Mouse (Mus musculus) cerebral cortex, adult 2 months (tissue): ENCODE measurements around the gene Drg2.

Experiments used
- WGBS: fragments of 180-500 bp; shearing (Covaris S2); methylation state at CpG from one replicate; pipeline ENCODE4 v1.1.7; 2018; 5-methylcytosine and 5-hydroxymethylcytosine counted together

Drg2 gene

DNA sequence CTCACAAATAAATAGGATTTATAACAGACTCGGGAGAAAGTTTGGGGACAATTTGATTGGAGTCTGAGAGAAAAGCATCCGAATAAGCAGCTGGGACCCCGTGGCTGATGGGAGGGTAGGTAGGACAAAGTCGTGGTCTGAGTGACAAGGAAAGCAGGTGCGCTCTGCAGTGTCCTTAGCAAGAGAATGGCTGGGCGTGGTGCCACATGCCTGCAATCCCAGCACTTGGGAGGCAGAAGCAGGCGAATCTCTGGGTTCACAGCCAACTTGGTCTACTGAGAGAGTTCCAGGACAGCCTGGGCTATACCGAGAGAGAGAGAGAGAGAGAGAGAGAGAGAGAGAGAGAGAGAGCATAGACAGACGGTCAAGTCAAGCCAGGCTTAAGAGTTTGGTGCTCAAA is 16.4 kb downstream of the Drg2 start:
- 79% methylated on average over 9 of the region's 9 CpGs for WGBS

GRCm38 (mm10) chr11:60474534-60474933 is 20.1 kb downstream of the Drg2 start:
- WGBS, result 78% methylated on average over 5 of the region's 5 CpGs

GRCm38 (mm10) chr11:60475668-60476362 is 21.4 kb downstream of the Drg2 start:
- WGBS, result 85% methylated on average over 5 of the region's 5 CpGs

- WGBS, result 50% methylated on average over 17 of the region's 17 CpGs
These were observed 23.7 kb downstream of the Drg2 start for GRCm38 (mm10) chr11:60478121-60478520.

DNA sequence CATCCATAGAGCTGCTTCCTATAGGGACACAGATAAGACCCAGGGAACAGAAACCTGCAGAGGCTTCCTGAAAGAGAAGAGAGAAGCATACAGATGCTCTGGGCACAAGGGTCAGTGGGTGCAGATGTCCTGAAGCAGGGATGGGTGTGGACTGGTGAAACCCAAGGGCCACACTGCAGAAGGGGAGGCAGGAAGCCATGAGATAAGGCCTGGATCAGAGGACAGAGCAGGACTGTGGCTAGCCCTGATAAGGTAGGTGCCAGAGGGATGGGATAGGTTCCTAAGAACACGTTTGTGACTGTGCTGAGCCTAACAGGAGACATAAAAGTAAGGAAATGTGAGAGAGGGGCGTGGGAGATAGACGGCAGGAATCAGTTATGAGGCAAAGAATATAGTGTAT is 31.9 kb downstream of the Drg2 start:
- 75% methylated on average over 3 of the region's 3 CpGs for WGBS

DNA sequence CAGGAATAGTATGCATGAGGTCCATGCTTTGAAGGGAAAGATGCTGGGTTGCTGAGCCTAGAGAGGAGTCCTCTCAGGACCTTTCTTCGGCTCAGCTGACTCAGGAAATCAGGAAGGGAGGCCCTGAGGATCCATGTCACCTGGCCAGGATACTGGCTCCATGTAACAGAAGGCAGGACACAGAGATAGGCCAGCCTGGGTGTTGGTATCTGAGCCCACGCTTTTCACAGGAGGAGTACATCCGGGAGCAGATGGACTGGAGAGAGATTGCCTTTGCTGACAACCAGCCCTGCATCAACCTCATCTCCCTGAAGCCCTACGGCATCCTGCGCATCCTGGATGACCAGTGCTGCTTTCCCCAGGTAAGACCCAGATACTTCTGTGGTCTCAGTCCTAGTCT is 38.3 kb downstream of the Drg2 start:
- WGBS, result 88% methylated on average over 5 of the region's 5 CpGs

- 69% methylated on average over 2 of the region's 2 CpGs for WGBS
These were observed 41.3 kb downstream of the Drg2 start for GRCm38 (mm10) chr11:60495692-60496091.

DNA sequence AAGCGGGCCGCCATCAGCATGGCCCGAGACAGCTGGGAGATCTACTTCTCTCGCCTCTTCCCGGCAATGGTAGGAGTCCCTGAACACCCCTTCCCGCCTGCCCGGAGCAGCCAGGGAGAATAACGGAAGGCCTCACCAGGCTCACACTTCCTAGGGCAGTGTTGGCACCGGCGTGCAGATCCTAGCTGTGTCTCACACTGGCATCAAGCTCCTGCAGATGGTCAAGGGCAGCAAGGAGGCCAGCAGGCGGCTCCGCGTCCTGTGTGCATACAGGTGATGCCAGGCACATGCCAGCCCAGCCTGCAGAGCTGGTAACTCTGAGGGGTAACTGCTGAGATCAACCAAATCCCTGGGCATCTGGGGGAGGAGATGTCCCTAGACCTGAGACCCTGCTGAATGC is 52.9 kb downstream of the Drg2 start:
- 89% methylated on average over 13 of the region's 13 CpGs for WGBS

DNA sequence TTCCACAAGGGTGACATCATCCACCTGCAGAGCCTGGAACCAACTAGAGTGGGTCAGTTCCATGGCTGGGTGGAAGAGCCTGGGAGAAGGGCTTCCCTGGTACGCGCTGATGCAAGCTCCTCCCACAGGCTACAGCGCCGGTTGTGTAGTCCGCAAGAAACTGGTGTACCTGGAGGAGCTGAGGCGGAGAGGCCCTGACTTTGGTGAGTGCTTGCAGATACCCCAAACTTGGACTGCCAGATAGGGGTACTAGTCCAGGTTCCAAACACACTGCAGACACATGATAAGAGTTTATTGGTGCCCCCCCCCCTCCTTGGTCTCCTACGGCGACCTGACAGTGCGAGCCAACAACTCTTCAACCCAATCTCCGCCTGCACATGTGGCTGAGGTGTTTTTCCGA is 54.6 kb downstream of the Drg2 start:
- 16% methylated on average over 11 of the region's 11 CpGs for WGBS

- WGBS, result 2% methylated on average over 25 of the region's 25 CpGs
These were observed 55.1 kb downstream of the Drg2 start for GRCm38 (mm10) chr11:60509500-60509899.

DNA sequence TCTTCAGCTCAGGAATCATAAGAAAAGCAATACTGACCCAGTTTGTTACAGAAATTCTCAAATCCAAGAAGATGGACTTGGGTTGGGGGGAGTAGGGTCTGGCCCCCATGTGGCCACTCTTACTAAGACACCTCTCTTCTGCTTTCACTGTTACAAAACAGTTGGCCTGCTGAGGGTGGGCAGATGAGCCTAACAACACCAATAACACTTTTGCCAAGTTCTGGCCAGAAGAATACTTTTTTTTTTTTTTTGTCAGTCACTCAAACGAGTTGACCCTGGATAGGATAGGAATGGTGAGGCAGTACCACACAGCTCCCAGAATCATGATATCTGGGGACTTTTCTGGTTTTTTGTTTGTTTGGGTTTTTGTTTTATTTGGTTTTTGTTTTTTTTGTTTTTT is 57.5 kb downstream of the Drg2 start:
- 67% methylated on average over 1 of the region's 1 CpGs for WGBS

GRCm38 (mm10) chr11:60512520-60512919 is 58.1 kb downstream of the Drg2 start:
- WGBS, result 88% methylated on average over 2 of the region's 2 CpGs

GRCm38 (mm10) chr11:60514941-60515340 is 60.5 kb downstream of the Drg2 start:
- WGBS, result 81% methylated on average over 2 of the region's 2 CpGs

DNA sequence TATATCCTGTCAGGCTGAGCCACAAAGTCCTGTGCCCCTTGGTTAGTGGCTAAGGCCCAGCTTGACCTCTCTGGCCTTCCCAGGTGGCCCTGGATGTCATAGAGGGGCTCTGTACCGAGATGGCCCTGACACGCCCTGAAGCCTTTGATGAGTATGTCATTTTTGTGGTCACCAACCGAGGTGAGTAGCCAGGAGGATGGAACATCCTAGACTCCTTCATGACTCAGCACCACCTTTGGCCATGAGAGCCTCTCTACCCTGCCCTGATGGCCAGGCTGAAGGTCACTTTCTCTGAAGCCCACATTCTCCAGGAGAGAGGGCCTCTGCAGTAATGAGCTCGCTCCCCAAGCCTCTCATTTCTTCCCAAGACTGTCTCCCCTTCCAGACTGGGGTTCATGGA is 63.9 kb downstream of the Drg2 start:
- 85% methylated on average over 4 of the region's 4 CpGs for WGBS
